Mouse (Mus musculus) hindbrain, embryonic 16.5 days (tissue): ENCODE measurements around the gene Amph. TPM values are rescaled to one million over a fixed set of nuclear protein-coding genes. Genes with fewer than 3 reads are reported as not detected.
"Not testable (repeated sequence)": the region's sequence is repeated elsewhere in the genome, so short reads cannot be mapped to it uniquely, and the experiment has no call there.

ENCODE experiments used
- ATAC-seq: fragments of 200-750 bp; cut with Nextera tagmentation; 2 replicates; pipeline ENCODE4 v1.8.0; 2017; ENCODE audit warnings: moderate TSS enrichment, moderate library complexity
- H3K27ac ChIP-seq: fragments of 300-500 bp; sonication (generic); 2 replicates; pipeline ENCODE4 v1.5.1; 2014; ENCODE audit warnings: low read depth, mild to moderate bottlenecking, control low read depth, low read length, moderate library complexity
- H3K27me3 ChIP-seq: fragments of 300-500 bp; sonication (generic); replicated peaks from 2 replicates; pipeline ENCODE4 v1.6.1; 2014; ENCODE audit warnings: low read length; ENCODE audit not compliant: control insufficient read depth, insufficient read depth
- H3K36me3 ChIP-seq: fragments of 300-500 bp; sonication (generic); 2 replicates; pipeline ENCODE4 v1.6.1; 2014; ENCODE audit warnings: mild to moderate bottlenecking, low read length, moderate library complexity, mixed read lengths; ENCODE audit not compliant: control insufficient read depth, insufficient read depth
- H3K4me1 ChIP-seq: fragments of 300-500 bp; sonication (generic); 2 replicates; pipeline ENCODE4 v1.6.1; 2014; ENCODE audit warnings: low read depth, low read length; ENCODE audit not compliant: control insufficient read depth, insufficient read depth
- H3K4me2 ChIP-seq: fragments of 300-500 bp; sonication (generic); 2 replicates; pipeline ENCODE4 v1.6.1; 2014; ENCODE audit warnings: mild to moderate bottlenecking, low read length, control low read depth, moderate library complexity
- H3K4me3 ChIP-seq: fragments of 300-500 bp; sonication (generic); 2 replicates; pipeline ENCODE4 v1.5.1; 2014; ENCODE audit warnings: mild to moderate bottlenecking, low read length, control low read depth, moderate library complexity
- H3K9ac ChIP-seq: fragments of 300-500 bp; sonication (generic); 2 replicates; pipeline ENCODE4 v1.6.1; 2014; ENCODE audit warnings: low read depth, mild to moderate bottlenecking, control low read depth, low read length, moderate library complexity
- H3K9me3 ChIP-seq: fragments of 300-500 bp; sonication (generic); 2 replicates; pipeline ENCODE4 v1.6.1; 2014; ENCODE audit warnings: mild to moderate bottlenecking, low read length, moderate library complexity; ENCODE audit not compliant: control insufficient read depth
- WGBS: fragments of 180-500 bp; shearing (Covaris S2); extraction: QIAGEN DNeasy Blood & Tissue Kit; methylation state at CpG from one replicate; pipeline ENCODE4 v1.1.7; 2014; 5-methylcytosine and 5-hydroxymethylcytosine counted together
- polyA plus RNA-seq: library from polyadenylated mRNA; unstranded; fragments of >200 nt; fragmentation: Nextera tagmentation; extraction: Ambion mirVana; gene quantifications from 2 replicates; pipeline ENCODE4 v1.2.1, GENCODE M21; 2015

Amph gene
- polyA plus RNA-seq, result 79.9 and 82.8 TPM in 2 replicates

- H3K9me3 ChIP-seq, result no peaks in the 10 kb centered on the region
- peak within 1 kb of the TSS; percentile 88 for H3K27ac ChIP-seq
- no peaks in the 10 kb centered on the region for H3K36me3 ChIP-seq
- H3K9ac ChIP-seq, result peak within 1 kb of the TSS; percentile 80
- WGBS, result under 1% methylated on average over 66 of the region's 70 CpGs
- H3K4me1 ChIP-seq, result peaks cover 9% of the 10 kb centered on the region
- H3K4me2 ChIP-seq, result peak within 1 kb of the TSS; percentile 72
- ATAC-seq, result peak; percentile 98
- H3K4me3 ChIP-seq, result peak within 1 kb of the TSS; percentile 61
- H3K27me3 ChIP-seq, result no peaks in the 10 kb centered on the region
Observed at GRCm38 (mm10) chr13:18948171-18949028, at the start of gene Amph. TSS of gene Amph (plus strand) at chr13:18948205.

DNA sequence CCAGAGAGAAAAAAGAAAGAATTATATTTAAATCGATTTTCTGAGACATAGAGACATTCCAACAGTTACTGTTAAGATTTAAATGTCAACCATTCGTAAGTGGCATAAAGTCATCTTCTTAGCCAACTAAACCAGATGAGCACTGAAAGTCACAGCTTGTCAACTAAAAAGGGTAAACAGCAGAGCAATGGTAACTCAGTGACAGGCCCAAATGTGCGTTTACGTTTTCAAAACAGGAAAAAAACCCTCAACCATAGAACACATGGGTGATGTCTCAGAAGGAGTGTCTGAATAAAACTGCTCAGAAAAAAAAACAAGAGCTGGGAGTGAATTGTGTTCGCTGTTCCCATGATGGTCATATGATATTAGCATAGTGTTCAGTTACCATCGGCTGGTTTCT lies 44.4 kb upstream of the Amph start:
- Histone ChIP-seq H3K27ac (no peak overlapping the region), H3K4me2 (no peak overlapping the region), H3K36me3 (no peaks in the 10 kb centered on the region), H3K9ac (no peak overlapping the region), H3K4me3 (no peak overlapping the region), H3K27me3 (no peaks in the 10 kb centered on the region), H3K4me1 (no peaks in the 10 kb centered on the region), H3K9me3 (no peaks in the 10 kb centered on the region)
- WGBS, result 89% methylated on average over 6 of the region's 6 CpGs
- no peak for ATAC-seq

DNA sequence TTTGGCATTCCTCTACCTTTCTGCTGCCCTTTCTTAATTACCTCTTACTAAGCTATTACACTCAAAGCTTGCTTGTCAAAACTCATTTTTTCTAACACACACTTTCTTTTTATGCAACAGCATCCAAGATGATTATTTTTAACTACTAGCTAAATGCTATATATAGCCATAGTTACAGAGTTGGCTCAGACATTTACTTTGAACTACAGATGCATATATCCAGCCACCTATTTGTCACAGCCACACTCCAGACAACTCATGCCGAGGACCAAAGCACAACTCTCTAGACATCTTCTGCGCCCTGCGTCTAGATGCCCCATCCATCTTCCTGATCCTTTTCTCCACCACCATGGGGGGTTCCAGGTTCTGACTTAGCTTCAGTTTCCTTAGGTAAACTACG lies 33.2 kb upstream of the Amph start:
- ATAC-seq, result no peak
- H3K36me3 ChIP-seq, result no peaks in the 10 kb centered on the region
- no peak overlapping the region for H3K4me2 ChIP-seq
- H3K27ac ChIP-seq, result no peak overlapping the region
- no peaks in the 10 kb centered on the region for H3K9me3 ChIP-seq
- no peak overlapping the region for H3K9ac ChIP-seq
- no peaks in the 10 kb centered on the region for H3K27me3 ChIP-seq
- H3K4me1 ChIP-seq, result no peaks in the 10 kb centered on the region
- H3K4me3 ChIP-seq, result no peak overlapping the region
- 85% methylated on average over 4 of the region's 4 CpGs for WGBS

- H3K27ac ChIP-seq, ATAC-seq, H3K9ac ChIP-seq, H3K9me3 ChIP-seq, H3K36me3 ChIP-seq, H3K4me3 ChIP-seq, H3K27me3 ChIP-seq, H3K4me1 ChIP-seq, H3K4me2 ChIP-seq: not testable (repeated sequence)
- WGBS, result 88% methylated on average over 1 of the region's 2 CpGs
Observed at GRCm38 (mm10) chr13:18933191-18933590, 14.8 kb upstream of the Amph start.

DNA sequence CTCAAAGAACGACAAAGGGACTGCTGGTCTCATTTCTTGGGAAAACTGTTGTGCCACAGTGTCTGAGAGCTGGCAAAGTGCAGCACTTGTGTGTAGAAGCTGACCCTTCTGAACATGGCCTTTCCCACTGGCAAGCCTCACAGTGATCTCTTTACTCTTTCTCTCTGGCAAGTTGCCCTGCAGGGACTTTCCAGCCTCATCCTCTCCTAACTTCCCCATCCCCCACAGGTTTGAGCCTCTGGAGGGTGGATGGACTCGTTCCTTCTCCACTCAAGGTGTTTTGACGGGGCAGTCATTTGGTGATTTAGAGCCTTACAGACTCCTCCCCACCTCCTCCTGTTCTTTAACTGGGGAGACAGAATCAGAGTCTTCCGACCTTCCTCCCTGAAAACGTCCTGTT lies 319 bp upstream of the Amph start:
- Histone ChIP-seq H3K27me3 (no peaks in the 10 kb centered on the region), H3K36me3 (no peaks in the 10 kb centered on the region), H3K4me3 (peak overlapping the region; percentile 61), H3K9ac (peak overlapping the region; percentile 80), H3K4me1 (peaks cover 9% of the 10 kb centered on the region), H3K4me2 (peak overlapping the region; percentile 72), H3K9me3 (no peaks in the 10 kb centered on the region), H3K27ac (peak overlapping the region; percentile 88)
- ATAC-seq, result no peak
- WGBS, result 15% methylated on average over 5 of the region's 5 CpGs

DNA sequence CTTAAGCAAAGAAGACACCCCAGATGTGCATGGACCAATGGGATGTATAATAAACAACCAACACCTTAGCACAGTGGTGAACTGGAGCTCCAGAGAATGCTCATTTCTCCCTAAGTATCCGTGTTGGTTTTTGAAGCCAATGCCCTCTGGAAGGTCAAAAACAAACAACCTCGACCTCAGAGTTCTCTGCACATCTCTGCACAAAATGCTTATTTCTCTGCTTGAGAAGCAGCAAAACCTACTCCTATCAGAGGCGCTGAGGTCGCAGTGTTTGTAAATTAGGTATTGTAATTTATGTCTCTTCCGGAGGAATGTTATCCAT lies 985 bp downstream of the Amph start:
- H3K27ac ChIP-seq, result peak overlapping the region; percentile 88
- peak overlapping the region; percentile 72 for H3K4me2 ChIP-seq
- no peaks in the 10 kb centered on the region for H3K36me3 ChIP-seq
- no peaks in the 10 kb centered on the region for H3K27me3 ChIP-seq
- no peak; the same call in 1 of the 2 replicates for ATAC-seq
- peaks cover 9% of the 10 kb centered on the region for H3K4me1 ChIP-seq
- H3K4me3 ChIP-seq, result peak overlapping the region; percentile 61
- peak overlapping the region; percentile 80 for H3K9ac ChIP-seq
- 7% methylated on average over 5 of the region's 5 CpGs for whole genome bisulfite sequencing
- H3K9me3 ChIP-seq, result no peaks in the 10 kb centered on the region

- Histone ChIP-seq H3K4me2 (peak overlapping the region; percentile 72), H3K36me3 (no peaks in the 10 kb centered on the region), H3K4me3 (peak overlapping the region; percentile 61), H3K9me3 (no peaks in the 10 kb centered on the region), H3K27me3 (no peaks in the 10 kb centered on the region), H3K27ac (peak overlapping the region; percentile 17; the same call in 1 of the 2 replicates), H3K9ac (peak overlapping the region; percentile 80), H3K4me1 (peaks cover 9% of the 10 kb centered on the region)
- WGBS, result 58% methylated on average over 11 of the region's 11 CpGs
- ATAC-seq, result no peak
Observed at GRCm38 (mm10) chr13:18949626-18950200, 1.7 kb downstream of the Amph start.

DNA sequence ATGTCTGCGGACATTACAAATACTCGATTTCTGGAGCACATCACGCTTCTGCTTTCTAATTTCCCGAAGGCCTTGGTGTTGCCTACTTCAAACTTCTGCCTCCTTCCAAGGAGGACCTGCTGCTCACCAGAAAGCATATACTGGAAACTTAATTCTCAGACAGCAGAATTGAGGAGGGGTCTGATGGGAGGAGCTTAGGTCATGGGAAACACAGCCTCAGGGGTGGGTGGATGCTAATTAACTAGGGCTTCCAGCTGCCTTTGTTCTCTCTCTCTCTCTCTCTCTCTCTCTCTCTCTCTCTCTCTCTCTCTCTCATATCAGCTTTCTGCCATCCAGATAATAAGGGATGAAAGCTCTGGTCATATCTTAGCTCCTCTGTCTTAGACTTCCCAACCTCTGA lies 5.6 kb downstream of the Amph start:
- H3K27me3 ChIP-seq, result no peaks in the 10 kb centered on the region
- no peak overlapping the region for H3K27ac ChIP-seq
- no peak overlapping the region for H3K9ac ChIP-seq
- H3K4me2 ChIP-seq, result no peak overlapping the region
- no peaks in the 10 kb centered on the region for H3K36me3 ChIP-seq
- no peak for ATAC-seq
- 81% methylated on average over 4 of the region's 4 CpGs for WGBS
- peaks cover 4% of the 10 kb centered on the region for H3K4me1 ChIP-seq
- H3K9me3 ChIP-seq, result no peaks in the 10 kb centered on the region
- H3K4me3 ChIP-seq, result no peak overlapping the region

DNA sequence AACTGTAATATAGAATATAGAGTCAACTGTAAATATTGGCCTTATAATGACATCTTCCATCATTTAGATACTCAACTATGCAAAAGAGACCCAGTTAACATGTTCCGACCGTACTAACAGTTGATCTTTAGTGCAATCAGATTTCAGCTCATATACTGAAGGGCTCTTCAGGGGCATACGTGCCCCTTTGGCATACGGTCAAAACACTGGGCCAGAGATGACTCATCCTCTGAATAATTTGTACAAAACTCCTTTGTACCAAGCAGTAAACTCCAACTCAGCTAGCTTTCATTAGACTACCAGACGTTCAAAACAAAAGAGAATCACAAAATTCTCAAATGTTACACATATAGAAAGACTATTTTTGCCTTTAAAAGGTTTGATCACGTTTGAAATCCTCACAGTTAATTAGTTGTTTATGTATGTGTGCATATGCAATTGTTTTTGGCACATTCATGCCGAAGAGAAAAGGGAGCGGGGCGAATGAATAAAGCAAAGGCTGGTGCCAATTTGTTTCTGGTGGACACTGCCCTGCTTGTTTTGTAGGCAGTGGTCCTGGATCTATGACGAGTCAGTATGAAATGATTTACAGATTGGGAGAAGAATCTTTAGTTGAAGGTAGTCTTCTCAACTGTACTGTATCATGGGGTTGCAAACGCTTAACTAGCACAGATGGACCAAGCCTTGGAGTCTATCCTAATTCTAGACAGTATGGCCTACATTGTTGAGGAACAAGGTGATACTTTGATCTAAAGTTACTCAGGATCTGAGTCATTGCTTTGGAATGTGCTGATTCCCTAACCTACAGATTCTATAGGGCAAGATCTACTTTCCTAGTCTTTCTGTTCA lies 8.3 kb downstream of the Amph start:
- H3K36me3 ChIP-seq, result no peaks in the 10 kb centered on the region
- H3K9ac ChIP-seq, result no peak overlapping the region
- no peak overlapping the region for H3K4me3 ChIP-seq
- no peaks in the 10 kb centered on the region for H3K27me3 ChIP-seq
- H3K4me2 ChIP-seq, result no peak overlapping the region
- H3K4me1 ChIP-seq, result no peaks in the 10 kb centered on the region
- 0 out of 2 replicates have a peak, but pooled peaks have one; percentile 52 for ATAC-seq
- H3K27ac ChIP-seq, result no peak overlapping the region
- H3K9me3 ChIP-seq, result no peaks in the 10 kb centered on the region
- 73% methylated on average over 11 of the region's 11 CpGs for WGBS
